Mouse (Mus musculus) embryonic facial prominence, embryonic 12.5 days (tissue): ENCODE results near the gene Exoc6b. TPM values are rescaled to one million over a fixed set of nuclear protein-coding genes. Genes with fewer than 3 reads are reported as not detected.

Experiments used
- ATAC-seq: fragments of 200-750 bp; cut with Nextera tagmentation; 2 replicates; pipeline ENCODE4 v1.8.0; 2017; ENCODE audit not compliant: insufficient number of reproducible peaks, insufficient read depth, low FRiP score, low TSS enrichment
- H3K27ac ChIP-seq: fragments of 300-500 bp; sonication (generic); 2 replicates; pipeline ENCODE4 v1.5.1; 2016; ENCODE audit warnings: mild to moderate bottlenecking
- H3K27me3 ChIP-seq: fragments of 300-500 bp; sonication (generic); 2 replicates; pipeline ENCODE4 v1.6.1; 2016; ENCODE audit warnings: mild to moderate bottlenecking, moderate library complexity
- H3K36me3 ChIP-seq: fragments of 300-500 bp; sonication (generic); 2 replicates; pipeline ENCODE4 v1.6.1; 2016; ENCODE audit warnings: mild to moderate bottlenecking
- H3K4me1 ChIP-seq: fragments of 300-500 bp; sonication (generic); 2 replicates; pipeline ENCODE4 v1.6.1; 2016
- H3K4me2 ChIP-seq: fragments of 300-500 bp; sonication (generic); replicated peaks from 2 replicates; pipeline ENCODE4 v1.6.1; 2016; ENCODE audit warnings: mild to moderate bottlenecking, moderate library complexity
- H3K4me3 ChIP-seq: fragments of 300-500 bp; sonication (generic); 2 replicates; pipeline ENCODE4 v1.5.1; 2016; ENCODE audit warnings: mild to moderate bottlenecking
- H3K9ac ChIP-seq: fragments of 300-500 bp; sonication (generic); 2 replicates; pipeline ENCODE4 v1.6.1; 2016; ENCODE audit warnings: mild to moderate bottlenecking, moderate library complexity
- H3K9me3 ChIP-seq: fragments of 300-500 bp; sonication (generic); 2 replicates; pipeline ENCODE4 v1.6.1; 2016; ENCODE audit warnings: mild to moderate bottlenecking, moderate library complexity
- WGBS: fragments of 180-500 bp; shearing (Covaris S2); methylation state at CpG from one replicate; pipeline ENCODE4 v1.1.7; 2016; 5-methylcytosine and 5-hydroxymethylcytosine counted together
- polyA plus RNA-seq: library from polyadenylated mRNA; unstranded; fragments of >200 nt; fragmentation: Nextera tagmentation; extraction: Ambion mirVana; gene quantifications from 2 replicates; pipeline ENCODE4 v1.2.1, GENCODE M21; 2016

Exoc6b gene
- polyA plus RNA-seq, 1 experiment from 2014 or later, result 45.1 TPM

GRCm38 (mm10) chr6:84697474-84698287 is 371.6 kb downstream of the Exoc6b start:
- Histone ChIP-seq H3K36me3 (no peaks in the 10 kb centered on the region), H3K27me3 (no peaks in the 10 kb centered on the region), H3K4me2 (no peak overlapping the region), H3K9me3 (no peaks in the 10 kb centered on the region), H3K4me3 (no peak overlapping the region), H3K4me1 (peaks cover 30% of the 10 kb centered on the region), H3K27ac (no peak overlapping the region), H3K9ac (no peak overlapping the region)
- no peak for ATAC-seq
- WGBS, result 35% methylated on average over 9 of the region's 9 CpGs

- H3K4me3 ChIP-seq, result no peak overlapping the region
- no peak for ATAC-seq
- H3K4me2 ChIP-seq, result no peak overlapping the region
- no peaks in the 10 kb centered on the region for H3K36me3 ChIP-seq
- 52% methylated on average over 4 of the region's 4 CpGs for WGBS
- no peaks in the 10 kb centered on the region for H3K27me3 ChIP-seq
- no peaks in the 10 kb centered on the region for H3K9me3 ChIP-seq
- peaks cover 42% of the 10 kb centered on the region for H3K4me1 ChIP-seq
- no peak overlapping the region for H3K9ac ChIP-seq
- 0 out of 2 replicates have a peak overlapping the region, but pooled peaks have one; percentile 3 for H3K27ac ChIP-seq
These were observed 375.5 kb downstream of the Exoc6b start for GRCm38 (mm10) chr6:84693844-84694243.

- 62% methylated on average over 2 of the region's 2 CpGs for WGBS
- H3K9me3 ChIP-seq, result no peaks in the 10 kb centered on the region
- no peak overlapping the region for H3K4me2 ChIP-seq
- H3K4me1 ChIP-seq, result peaks cover 39% of the 10 kb centered on the region
- no peak overlapping the region for H3K9ac ChIP-seq
- no peak for ATAC-seq
- no peak overlapping the region for H3K4me3 ChIP-seq
- no peaks in the 10 kb centered on the region for H3K36me3 ChIP-seq
- H3K27me3 ChIP-seq, result no peaks in the 10 kb centered on the region
- peak overlapping the region; percentile 60; the same call in 1 of the 2 replicates for H3K27ac ChIP-seq
These were observed 376.1 kb downstream of the Exoc6b start for GRCm38 (mm10) chr6:84693204-84693603.

GRCm38 (mm10) chr6:84691907-84692306 is 377.4 kb downstream of the Exoc6b start:
- Histone ChIP-seq H3K36me3 (no peaks in the 10 kb centered on the region), H3K27ac (no peak overlapping the region), H3K4me3 (no peak overlapping the region), H3K9me3 (no peaks in the 10 kb centered on the region), H3K27me3 (no peaks in the 10 kb centered on the region), H3K4me1 (peaks cover 27% of the 10 kb centered on the region), H3K4me2 (no peak overlapping the region), H3K9ac (no peak overlapping the region)
- 83% methylated on average over 3 of the region's 3 CpGs for WGBS
- no peak for ATAC-seq

- ATAC-seq, result no peak
- H3K4me1 ChIP-seq, result no peaks in the 10 kb centered on the region
- no peak overlapping the region for H3K4me3 ChIP-seq
- no peak overlapping the region for H3K27ac ChIP-seq
- H3K4me2 ChIP-seq, result no peak overlapping the region
- no peaks in the 10 kb centered on the region for H3K9me3 ChIP-seq
- no peaks in the 10 kb centered on the region for H3K27me3 ChIP-seq
- H3K9ac ChIP-seq, result no peak overlapping the region
- H3K36me3 ChIP-seq, result no peaks in the 10 kb centered on the region
- 78% methylated on average over 3 of the region's 3 CpGs for WGBS
These were observed 391.5 kb downstream of the Exoc6b start for GRCm38 (mm10) chr6:84677770-84678169.

- H3K4me1 ChIP-seq, result no peaks in the 10 kb centered on the region
- WGBS, result 79% methylated on average over 3 of the region's 3 CpGs
- no peaks in the 10 kb centered on the region for H3K36me3 ChIP-seq
- H3K4me2 ChIP-seq, result no peak overlapping the region
- no peak for ATAC-seq
- no peak overlapping the region for H3K27ac ChIP-seq
- H3K9me3 ChIP-seq, result peaks cover 4% of the 10 kb centered on the region; the same call in 1 of the 2 replicates
- no peak overlapping the region for H3K9ac ChIP-seq
- H3K27me3 ChIP-seq, result no peaks in the 10 kb centered on the region
- H3K4me3 ChIP-seq, result no peak overlapping the region
These were observed 394.4 kb downstream of the Exoc6b start for GRCm38 (mm10) chr6:84674936-84675335.

GRCm38 (mm10) chr6:84674136-84674535 is 395.2 kb downstream of the Exoc6b start:
- no peak for ATAC-seq
- H3K4me3 ChIP-seq, result no peak overlapping the region

GRCm38 (mm10) chr6:84661451-84662112 is 407.7 kb downstream of the Exoc6b start:
- Histone ChIP-seq H3K27me3 (no peaks in the 10 kb centered on the region), H3K4me2 (no peak overlapping the region), H3K27ac (no peak overlapping the region), H3K36me3 (no peaks in the 10 kb centered on the region), H3K4me1 (peaks cover 8% of the 10 kb centered on the region), H3K4me3 (no peak overlapping the region), H3K9ac (no peak overlapping the region), H3K9me3 (no peaks in the 10 kb centered on the region)
- ATAC-seq, result no peak
- WGBS, result 77% methylated on average over 2 of the region's 2 CpGs

More at GRCm38 (mm10) chr6:84674136-84674535, 395.2 kb downstream of the Exoc6b start:
- no peak overlapping the region for H3K4me2 ChIP-seq
- no peaks in the 10 kb centered on the region for H3K27me3 ChIP-seq
- H3K4me1 ChIP-seq, result no peaks in the 10 kb centered on the region
- H3K36me3 ChIP-seq, result no peaks in the 10 kb centered on the region
- no peak overlapping the region for H3K27ac ChIP-seq
- whole genome bisulfite sequencing, result 88% methylated on average over 7 of the region's 7 CpGs
- no peak overlapping the region for H3K9ac ChIP-seq
- H3K9me3 ChIP-seq, result peaks cover 4% of the 10 kb centered on the region; the same call in 1 of the 2 replicates

- no peak overlapping the region for H3K4me3 ChIP-seq
- no peak overlapping the region for H3K9ac ChIP-seq
- WGBS, result 89% methylated on average over 1 of the region's 1 CpGs
- no peaks in the 10 kb centered on the region for H3K27me3 ChIP-seq
- no peak overlapping the region for H3K4me2 ChIP-seq
- no peaks in the 10 kb centered on the region for H3K9me3 ChIP-seq
- no peak overlapping the region for H3K27ac ChIP-seq
- no peaks in the 10 kb centered on the region for H3K36me3 ChIP-seq
- H3K4me1 ChIP-seq, result peaks cover 14% of the 10 kb centered on the region
- no peak for ATAC-seq
These were observed 408.3 kb downstream of the Exoc6b start for GRCm38 (mm10) chr6:84660982-84661381.

- Histone ChIP-seq H3K27me3 (no peaks in the 10 kb centered on the region), H3K4me3 (no peak overlapping the region), H3K9me3 (no peaks in the 10 kb centered on the region), H3K36me3 (no peaks in the 10 kb centered on the region), H3K9ac (no peak overlapping the region), H3K4me2 (no peak overlapping the region), H3K27ac (peak overlapping the region; percentile 41; the same call in 1 of the 2 replicates), H3K4me1 (peaks cover 18% of the 10 kb centered on the region)
- WGBS, result 26% methylated on average over 1 of the region's 1 CpGs
- no peak for ATAC-seq
These were observed 412.2 kb downstream of the Exoc6b start for GRCm38 (mm10) chr6:84657091-84657490.

- H3K9me3 ChIP-seq, result no peaks in the 10 kb centered on the region
- H3K27ac ChIP-seq, result peak overlapping the region; percentile 47; the same call in 1 of the 2 replicates
- H3K27me3 ChIP-seq, result no peaks in the 10 kb centered on the region
- no peak overlapping the region for H3K4me3 ChIP-seq
- 16% methylated on average over 2 of the region's 2 CpGs for WGBS
- H3K36me3 ChIP-seq, result no peaks in the 10 kb centered on the region
- no peak overlapping the region for H3K4me2 ChIP-seq
- H3K9ac ChIP-seq, result no peak overlapping the region
- ATAC-seq, result no peak
- peaks cover 18% of the 10 kb centered on the region for H3K4me1 ChIP-seq
These were observed 412.6 kb downstream of the Exoc6b start for GRCm38 (mm10) chr6:84656680-84657079.

GRCm38 (mm10) chr6:84651902-84652301 is 417.4 kb downstream of the Exoc6b start:
- H3K4me3 ChIP-seq, result no peak overlapping the region
- H3K27ac ChIP-seq, result no peak overlapping the region
- H3K9me3 ChIP-seq, result no peaks in the 10 kb centered on the region
- 92% methylated on average over 3 of the region's 3 CpGs for WGBS
- H3K27me3 ChIP-seq, result no peaks in the 10 kb centered on the region
- no peak for ATAC-seq
- no peak overlapping the region for H3K9ac ChIP-seq
- no peak overlapping the region for H3K4me2 ChIP-seq
- peaks cover 26% of the 10 kb centered on the region for H3K4me1 ChIP-seq
- no peaks in the 10 kb centered on the region for H3K36me3 ChIP-seq
